Mouse (Mus musculus) hindbrain, embryonic 10.5 days (tissue): ENCODE data around the gene Pinlyp. TPM values are rescaled to one million over a fixed set of nuclear protein-coding genes. Genes with fewer than 3 reads are reported as not detected.
A peak's percentile ranks its signal among the peaks of the same experiment; 100 is the strongest.
"Not testable (repeated sequence)": the region's sequence is repeated elsewhere in the genome, so short reads cannot be mapped to it uniquely, and the experiment has no call there.

Source experiments
- DNase-seq: peaks from one replicate; pipeline ENCODE4 v3.0.0-alpha.2; 2017; ENCODE audit warnings: low spot score
- H3K27ac ChIP-seq: fragments of 300-500 bp; sonication (generic); 2 replicates; pipeline ENCODE4 v1.5.1; 2016; ENCODE audit warnings: mild to moderate bottlenecking, moderate library complexity
- H3K27me3 ChIP-seq: fragments of 300-500 bp; sonication (generic); 2 replicates; pipeline ENCODE4 v1.6.1; 2016; ENCODE audit warnings: mild to moderate bottlenecking; ENCODE audit not compliant: poor library complexity, insufficient read depth, severe bottlenecking
- H3K36me3 ChIP-seq: fragments of 300-500 bp; sonication (generic); 2 replicates; pipeline ENCODE4 v1.6.1; 2016; ENCODE audit warnings: mild to moderate bottlenecking, moderate library complexity
- H3K4me1 ChIP-seq: fragments of 300-500 bp; sonication (generic); replicated peaks from 2 replicates; pipeline ENCODE4 v1.6.1; 2016; ENCODE audit warnings: mild to moderate bottlenecking
- H3K4me3 ChIP-seq: fragments of 300-500 bp; sonication (generic); 2 replicates; pipeline ENCODE4 v1.5.1; 2016; ENCODE audit warnings: mild to moderate bottlenecking, moderate library complexity
- H3K9me3 ChIP-seq: fragments of 300-500 bp; sonication (generic); 2 replicates; pipeline ENCODE4 v1.6.1; 2016; ENCODE audit warnings: mild to moderate bottlenecking, moderate library complexity
- WGBS: fragments of 180-500 bp; shearing (Covaris S2); methylation state at CpG from one replicate; pipeline ENCODE4 v1.1.7; 2016; 5-methylcytosine and 5-hydroxymethylcytosine counted together
- polyA plus RNA-seq: library from polyadenylated mRNA; unstranded; fragments of >200 nt; fragmentation: Nextera tagmentation; extraction: Ambion mirVana; gene quantifications from 2 replicates; pipeline ENCODE4 v1.2.1, GENCODE M21; 2016

Pinlyp gene
- polyA plus RNA-seq, 1 experiment from 2014 or later: not detected

- not testable (repeated sequence) for H3K4me1 ChIP-seq, H3K27ac ChIP-seq, DNase-seq, H3K4me3 ChIP-seq, H3K27me3 ChIP-seq, H3K9me3 ChIP-seq
- peaks cover 75% of the 10 kb centered on the region for H3K36me3 ChIP-seq
- WGBS: 61% methylated on average over 8 of the region's 8 CpGs
These were observed 29.6 kb downstream of the Pinlyp start for GRCm38 (mm10) chr7:24516319-24516718.

GRCm38 (mm10) chr7:24512355-24512754 is 33.6 kb downstream of the Pinlyp start, which contains the start of gene AC161166.1:
AC161166.1 (minus strand) TSS chr7:24512455.
- DNase-seq: no peak
- WGBS: 92% methylated on average over 7 of the region's 7 CpGs
- Histone ChIP-seq H3K27me3 (no peaks in the 10 kb centered on the region), H3K36me3 (peaks cover 72% of the 10 kb centered on the region), H3K4me3 (no peak within 1 kb of the TSS), H3K27ac (no peak within 1 kb of the TSS), H3K4me1 (peaks cover 13% of the 10 kb centered on the region), H3K9me3 (no peaks in the 10 kb centered on the region)

- peak overlapping the region; percentile 77 for H3K4me3 ChIP-seq
- DNase-seq: no peak
- 2% methylated on average over 20 of the region's 20 CpGs for WGBS
These were observed 38.2 kb downstream of the Pinlyp start for GRCm38 (mm10) chr7:24507726-24508114.

GRCm38 (mm10) chr7:24506838-24507725 is 38.8 kb downstream of the Pinlyp start, which contains the start of gene Zfp428:
Zfp428 (plus strand) TSS chr7:24507006.
- H3K9me3 ChIP-seq: no peaks in the 10 kb centered on the region
- peak; percentile 90 for DNase-seq
- peaks cover 49% of the 10 kb centered on the region for H3K4me1 ChIP-seq
- H3K4me3 ChIP-seq: peak within 1 kb of the TSS; percentile 77
- under 1% methylated on average over 84 of the region's 84 CpGs for WGBS
- peak within 1 kb of the TSS; percentile 100 for H3K27ac ChIP-seq
- H3K27me3 ChIP-seq: peaks cover 7% of the 10 kb centered on the region; the same call in 1 of the 2 replicates
- H3K36me3 ChIP-seq: peaks cover 36% of the 10 kb centered on the region

More at GRCm38 (mm10) chr7:24507726-24508114, 38.2 kb downstream of the Pinlyp start:
- peaks cover 7% of the 10 kb centered on the region; the same call in 1 of the 2 replicates for H3K27me3 ChIP-seq
- H3K27ac ChIP-seq: peak overlapping the region; percentile 100
- H3K9me3 ChIP-seq: no peaks in the 10 kb centered on the region
- peaks cover 49% of the 10 kb centered on the region for H3K4me1 ChIP-seq
- peaks cover 36% of the 10 kb centered on the region for H3K36me3 ChIP-seq

- peaks cover 10% of the 10 kb centered on the region for H3K27me3 ChIP-seq
- DNase-seq: no peak
- under 1% methylated on average over 12 of the region's 12 CpGs for WGBS
- no peaks in the 10 kb centered on the region for H3K9me3 ChIP-seq
- peak overlapping the region; percentile 100 for H3K27ac ChIP-seq
- peaks cover 49% of the 10 kb centered on the region for H3K4me1 ChIP-seq
- peak overlapping the region; percentile 77 for H3K4me3 ChIP-seq
- H3K36me3 ChIP-seq: peaks cover 36% of the 10 kb centered on the region
These were observed 39.5 kb downstream of the Pinlyp start for GRCm38 (mm10) chr7:24506476-24506837.

- peaks cover 49% of the 10 kb centered on the region for H3K4me1 ChIP-seq
- 22% methylated on average over 3 of the region's 3 CpGs for WGBS
- peak overlapping the region; percentile 77 for H3K4me3 ChIP-seq
- peaks cover 14% of the 10 kb centered on the region for H3K27me3 ChIP-seq
- peak overlapping the region; percentile 100 for H3K27ac ChIP-seq
- no peak for DNase-seq
- peaks cover 1% of the 10 kb centered on the region; the same call in 1 of the 2 replicates for H3K9me3 ChIP-seq
- H3K36me3 ChIP-seq: peaks cover 36% of the 10 kb centered on the region
These were observed 39.9 kb downstream of the Pinlyp start for GRCm38 (mm10) chr7:24506065-24506459.

DNA sequence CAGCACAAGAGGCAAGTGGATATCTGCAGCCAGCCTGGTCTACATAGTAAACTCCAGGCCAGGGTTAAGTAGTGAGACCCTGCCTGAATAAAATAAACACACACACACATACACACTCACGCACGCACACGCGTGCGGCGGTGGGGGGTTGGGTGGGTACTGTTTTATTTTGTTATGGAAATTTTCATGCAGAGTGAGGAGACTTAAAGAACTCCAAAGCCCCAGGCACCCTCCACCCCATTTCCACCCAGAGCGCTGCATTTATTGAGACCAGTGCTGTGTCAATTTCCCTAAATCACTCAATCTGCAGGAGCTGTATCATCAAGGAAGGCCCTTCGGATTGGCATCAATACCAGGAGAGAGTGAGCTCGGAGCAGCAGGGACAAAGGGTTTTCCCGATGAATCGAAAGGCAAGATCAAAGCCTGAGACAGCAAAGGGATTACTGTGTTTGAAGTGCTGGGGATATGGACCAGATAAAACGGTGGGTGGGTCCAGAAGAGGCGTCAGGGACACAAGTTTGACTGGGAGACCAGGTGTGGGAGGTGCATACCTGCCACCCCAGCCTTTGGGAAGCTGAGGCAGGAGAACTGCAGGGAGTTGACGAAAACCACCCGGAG is 40.4 kb downstream of the Pinlyp start:
- WGBS: 15% methylated on average over 15 of the region's 15 CpGs
- H3K9me3 ChIP-seq: peaks cover 6% of the 10 kb centered on the region; the same call in 1 of the 2 replicates
- H3K27me3 ChIP-seq: peaks cover 19% of the 10 kb centered on the region
- peaks cover 36% of the 10 kb centered on the region for H3K36me3 ChIP-seq
- peak; percentile 21 for DNase-seq
- peak overlapping the region; percentile 77 for H3K4me3 ChIP-seq
- H3K4me1 ChIP-seq: peaks cover 49% of the 10 kb centered on the region
- peak overlapping the region; percentile 50 for H3K27ac ChIP-seq

GRCm38 (mm10) chr7:24504868-24505267 is 41.0 kb downstream of the Pinlyp start:
- Histone ChIP-seq H3K27me3 (peaks cover 26% of the 10 kb centered on the region), H3K36me3 (peaks cover 38% of the 10 kb centered on the region), H3K9me3 (peaks cover 8% of the 10 kb centered on the region; the same call in 1 of the 2 replicates), H3K4me1 (peaks cover 56% of the 10 kb centered on the region), H3K4me3 (0 out of 2 replicates have a peak overlapping the region, but pooled peaks have one; percentile 77), H3K27ac (0 out of 2 replicates have a peak overlapping the region, but pooled peaks have one; percentile 50)
- WGBS: 9% methylated on average over 4 of the region's 4 CpGs
- no peak for DNase-seq

- Histone ChIP-seq H3K4me3 (no peak overlapping the region), H3K27ac (0 out of 2 replicates have a peak overlapping the region, but pooled peaks have one; percentile 20)
- WGBS: 27% methylated on average over 10 of the region's 10 CpGs
These were observed 41.9 kb downstream of the Pinlyp start for GRCm38 (mm10) chr7:24504004-24504403.

GRCm38 (mm10) chr7:24501492-24501891 is 44.4 kb downstream of the Pinlyp start:
- Histone ChIP-seq H3K27me3 (peaks cover 58% of the 10 kb centered on the region), H3K9me3 (peaks cover 12% of the 10 kb centered on the region; the same call in 1 of the 2 replicates), H3K27ac (no peak overlapping the region), H3K4me1 (peaks cover 49% of the 10 kb centered on the region), H3K4me3 (no peak overlapping the region), H3K36me3 (peaks cover 55% of the 10 kb centered on the region)
- DNase-seq: no peak
- WGBS: 46% methylated on average over 21 of the region's 21 CpGs

More at GRCm38 (mm10) chr7:24504004-24504403, 41.9 kb downstream of the Pinlyp start:
- peaks cover 46% of the 10 kb centered on the region for H3K36me3 ChIP-seq
- peaks cover 8% of the 10 kb centered on the region; the same call in 1 of the 2 replicates for H3K9me3 ChIP-seq
- H3K4me1 ChIP-seq: peaks cover 64% of the 10 kb centered on the region
- peaks cover 34% of the 10 kb centered on the region for H3K27me3 ChIP-seq
- DNase-seq: no peak

DNA sequence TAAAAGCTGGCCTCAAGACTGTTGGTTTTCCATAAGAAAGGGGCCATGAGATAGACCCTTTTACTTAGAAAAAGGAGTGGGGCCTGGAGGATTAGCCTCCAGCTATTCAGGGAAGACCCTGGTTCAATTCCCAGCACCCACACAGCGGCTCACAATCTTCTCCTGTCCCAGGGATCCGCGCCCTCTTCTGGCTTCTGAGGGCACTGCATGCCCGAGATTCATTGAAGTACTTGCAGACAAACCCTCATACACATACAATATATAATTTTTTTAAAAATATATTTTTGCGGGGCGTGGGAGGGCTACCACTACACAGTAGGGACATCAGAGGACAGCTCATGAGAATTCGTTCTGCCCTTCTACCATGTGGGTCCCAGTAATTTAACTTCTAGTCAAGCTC is 45.0 kb downstream of the Pinlyp start:
- Histone ChIP-seq H3K9me3 (peaks cover 12% of the 10 kb centered on the region; the same call in 1 of the 2 replicates), H3K27ac (no peak overlapping the region), H3K4me3 (no peak overlapping the region), H3K27me3 (peaks cover 58% of the 10 kb centered on the region), H3K4me1 (peaks cover 43% of the 10 kb centered on the region), H3K36me3 (peaks cover 55% of the 10 kb centered on the region)
- peak; percentile 40 for DNase-seq
- WGBS: 28% methylated on average over 7 of the region's 7 CpGs

DNA sequence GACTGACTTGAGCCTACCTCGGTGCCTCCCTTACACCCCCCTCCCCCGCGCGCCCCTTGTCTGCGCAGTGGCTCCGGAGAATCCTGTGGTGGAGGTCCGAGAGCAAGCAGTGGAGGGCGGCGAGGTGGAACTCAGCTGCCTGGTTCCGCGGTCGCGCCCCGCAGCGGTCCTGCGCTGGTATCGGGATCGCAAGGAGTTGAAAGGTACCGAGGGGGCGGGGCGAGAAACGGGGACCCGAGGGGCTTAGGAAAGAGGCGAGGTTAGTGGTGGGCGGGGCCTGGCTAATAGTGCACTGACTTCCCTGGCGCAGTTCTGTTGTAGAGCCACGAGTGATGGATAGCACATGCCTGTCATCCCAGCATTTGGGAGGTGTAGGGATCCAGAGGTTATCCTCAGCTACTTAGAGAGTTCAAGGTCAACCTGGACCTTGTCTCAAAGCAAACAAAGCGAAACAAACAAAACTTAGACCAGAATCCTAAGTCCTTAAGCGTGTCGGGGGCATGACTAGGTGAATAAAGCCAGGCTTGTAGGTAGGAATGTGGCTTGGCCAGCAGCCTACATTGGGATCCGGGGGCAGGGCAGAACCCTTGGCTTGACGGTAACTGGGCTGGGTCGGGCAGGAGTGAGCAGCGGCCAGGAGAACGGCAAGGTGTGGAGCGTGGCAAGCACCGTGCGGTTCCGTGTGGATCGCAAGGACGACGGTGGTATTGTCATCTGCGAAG is 45.9 kb downstream of the Pinlyp start:
- Histone ChIP-seq H3K36me3 (peaks cover 57% of the 10 kb centered on the region), H3K27me3 (peaks cover 58% of the 10 kb centered on the region), H3K4me3 (peak overlapping the region; percentile 42), H3K27ac (no peak overlapping the region), H3K4me1 (peaks cover 34% of the 10 kb centered on the region), H3K9me3 (peaks cover 12% of the 10 kb centered on the region; the same call in 1 of the 2 replicates)
- WGBS: 16% methylated on average over 43 of the region's 43 CpGs
- DNase-seq: peak; percentile 37
